Mouse (Mus musculus) liver, postnatal 0 days (tissue): ENCODE data around the gene Gstm3.

Source experiments
- CTCF ChIP-seq: sonication (generic); IDR thresholded peaks from 2 replicates; pipeline ENCODE4 v1.5.1; 2016; ENCODE audit warnings: antibody characterized with exemption, low read depth
- EP300 ChIP-seq: IDR thresholded peaks from 2 replicates; pipeline ENCODE4 v1.6.1; 2016; ENCODE audit warnings: antibody characterized with exemption, low read depth, mild to moderate bottlenecking

- TF ChIP-seq CTCF = peak; percentile 85
- 0 out of 2 replicates have a peak, but pooled peaks have one; percentile 44 for TF ChIP-seq EP300
Measured at GRCm38 (mm10) chr3:108017473-108018189, 48.5 kb upstream of the Gstm3 start, which contains the start of gene Gstm1.
